Mouse (Mus musculus) kidney, embryonic 14.5 days (tissue): ENCODE results near the gene Ctsll3. TPM values are rescaled to one million over a fixed set of nuclear protein-coding genes. Genes with fewer than 3 reads are reported as not detected.

Experiments used
- ATAC-seq: fragments of 200-750 bp; cut with Nextera tagmentation; 2 replicates; pipeline ENCODE4 v1.8.0; 2017; ENCODE audit warnings: moderate number of reproducible peaks, mild to moderate bottlenecking, moderate TSS enrichment, moderate library complexity; ENCODE audit not compliant: low FRiP score, low TSS enrichment
- H3K27ac ChIP-seq: fragments of 300-500 bp; sonication (generic); 2 replicates; pipeline ENCODE4 v1.5.1; 2014; ENCODE audit warnings: low read depth, mild to moderate bottlenecking, low read length, moderate library complexity, mixed read lengths
- H3K27me3 ChIP-seq: fragments of 300-500 bp; sonication (generic); 2 replicates; pipeline ENCODE4 v1.6.1; 2014; ENCODE audit warnings: mild to moderate bottlenecking, low read length; ENCODE audit not compliant: control insufficient read depth, insufficient read depth
- H3K36me3 ChIP-seq: fragments of 300-500 bp; sonication (generic); 2 replicates; pipeline ENCODE4 v1.6.1; 2014; ENCODE audit warnings: low read length, mixed read lengths; ENCODE audit not compliant: control insufficient read depth, insufficient read depth
- H3K4me1 ChIP-seq: fragments of 300-500 bp; sonication (generic); 2 replicates; pipeline ENCODE4 v1.6.1; 2014; ENCODE audit warnings: low read length, mixed read lengths; ENCODE audit not compliant: control insufficient read depth, insufficient read depth
- H3K4me2 ChIP-seq: fragments of 300-500 bp; sonication (generic); replicated peaks from 2 replicates; pipeline ENCODE4 v1.6.1; 2014; ENCODE audit warnings: low read depth, mild to moderate bottlenecking, low read length
- H3K4me3 ChIP-seq: fragments of 300-500 bp; sonication (generic); 2 replicates; pipeline ENCODE4 v1.5.1; 2014; ENCODE audit warnings: mild to moderate bottlenecking, low read length
- H3K9ac ChIP-seq: fragments of 300-500 bp; sonication (generic); 2 replicates; pipeline ENCODE4 v1.6.1; 2014; ENCODE audit warnings: low read depth, mild to moderate bottlenecking, low read length, moderate library complexity
- H3K9me3 ChIP-seq: fragments of 300-500 bp; sonication (generic); 2 replicates; pipeline ENCODE4 v1.6.1; 2016; ENCODE audit warnings: low read length; ENCODE audit not compliant: control insufficient read depth
- WGBS: fragments of 180-500 bp; shearing (Covaris S2); extraction: QIAGEN DNeasy Blood & Tissue Kit; methylation state at CpG from one replicate; pipeline ENCODE4 v1.1.7; 2014; 5-methylcytosine and 5-hydroxymethylcytosine counted together
- polyA plus RNA-seq: library from polyadenylated mRNA; unstranded; fragments of >200 nt; fragmentation: Nextera tagmentation; extraction: Ambion mirVana; gene quantifications from 2 replicates; pipeline ENCODE4 v1.2.1, GENCODE M21; 2014

The Ctsll3 gene
- polyA plus RNA-seq, 1 experiment from 2014 or later: not detected

GRCm38 (mm10) chr13:60812768-60813167 is 10.1 kb upstream of the Ctsll3 start:
- no peaks in the 10 kb centered on the region for H3K9me3 ChIP-seq
- WGBS: 88% methylated on average over 6 of the region's 6 CpGs

GRCm38 (mm10) chr13:60809690-60810089 is 7.0 kb upstream of the Ctsll3 start:
- no peak overlapping the region for H3K4me3 ChIP-seq
- 76% methylated on average over 2 of the region's 2 CpGs for WGBS

More at GRCm38 (mm10) chr13:60812768-60813167, 10.1 kb upstream of the Ctsll3 start:
- Histone ChIP-seq H3K4me2 (no peak overlapping the region), H3K9ac (no peak overlapping the region), H3K4me1 (no peaks in the 10 kb centered on the region), H3K27me3 (no peaks in the 10 kb centered on the region), H3K27ac (no peak overlapping the region), H3K4me3 (no peak overlapping the region), H3K36me3 (no peaks in the 10 kb centered on the region)
- ATAC-seq: no peak

GRCm38 (mm10) chr13:60789466-60789865 is 13.2 kb downstream of the Ctsll3 start:
- 92% methylated on average over 1 of the region's 1 CpGs for WGBS
- Histone ChIP-seq H3K27ac (no peak overlapping the region), H3K4me1 (no peaks in the 10 kb centered on the region), H3K36me3 (no peaks in the 10 kb centered on the region), H3K9ac (no peak overlapping the region), H3K9me3 (no peaks in the 10 kb centered on the region), H3K4me2 (no peak overlapping the region), H3K4me3 (no peak overlapping the region), H3K27me3 (no peaks in the 10 kb centered on the region)
- no peak for ATAC-seq

More at GRCm38 (mm10) chr13:60809690-60810089, 7.0 kb upstream of the Ctsll3 start:
- H3K36me3 ChIP-seq: no peaks in the 10 kb centered on the region
- no peak overlapping the region for H3K9ac ChIP-seq
- H3K4me1 ChIP-seq: no peaks in the 10 kb centered on the region
- no peak overlapping the region for H3K27ac ChIP-seq
- H3K27me3 ChIP-seq: no peaks in the 10 kb centered on the region
- H3K9me3 ChIP-seq: no peaks in the 10 kb centered on the region
- no peak overlapping the region for H3K4me2 ChIP-seq
- no peak for ATAC-seq

GRCm38 (mm10) chr13:60786264-60786663 is 16.4 kb downstream of the Ctsll3 start, which contains the start of gene BC051665:
Gene BC051665, minus strand, starts transcription at chr13:60786364.
- H3K27ac ChIP-seq: no peak within 1 kb of the TSS
- no peak within 1 kb of the TSS for H3K9ac ChIP-seq
- H3K4me3 ChIP-seq: no peak within 1 kb of the TSS
- no peaks in the 10 kb centered on the region for H3K4me1 ChIP-seq
- no peaks in the 10 kb centered on the region for H3K9me3 ChIP-seq
- H3K36me3 ChIP-seq: no peaks in the 10 kb centered on the region
- ATAC-seq: no peak
- H3K27me3 ChIP-seq: no peaks in the 10 kb centered on the region
- H3K4me2 ChIP-seq: no peak within 1 kb of the TSS

GRCm38 (mm10) chr13:60783301-60783700 is 19.3 kb downstream of the Ctsll3 start:
- H3K9me3 ChIP-seq: no peaks in the 10 kb centered on the region
- no peak overlapping the region for H3K9ac ChIP-seq
- no peaks in the 10 kb centered on the region for H3K36me3 ChIP-seq
- WGBS: 90% methylated on average over 7 of the region's 7 CpGs
- H3K27me3 ChIP-seq: no peaks in the 10 kb centered on the region
- no peak overlapping the region for H3K27ac ChIP-seq
- H3K4me2 ChIP-seq: no peak overlapping the region
- H3K4me1 ChIP-seq: no peaks in the 10 kb centered on the region
- H3K4me3 ChIP-seq: no peak overlapping the region
- ATAC-seq: no peak

- Histone ChIP-seq H3K9ac (no peak overlapping the region), H3K4me3 (no peak overlapping the region), H3K4me2 (no peak overlapping the region), H3K27ac (no peak overlapping the region), H3K27me3 (no peaks in the 10 kb centered on the region), H3K4me1 (no peaks in the 10 kb centered on the region), H3K9me3 (no peaks in the 10 kb centered on the region), H3K36me3 (no peaks in the 10 kb centered on the region)
- ATAC-seq: 0 out of 2 replicates have a peak, but pooled peaks have one; percentile 57
- WGBS: 85% methylated on average over 3 of the region's 3 CpGs
These were observed 22.1 kb downstream of the Ctsll3 start for GRCm38 (mm10) chr13:60780534-60780933.

GRCm38 (mm10) chr13:60761161-60761560 is 41.5 kb downstream of the Ctsll3 start:
- Histone ChIP-seq H3K4me2 (no peak overlapping the region), H3K4me1 (no peaks in the 10 kb centered on the region), H3K27ac (no peak overlapping the region), H3K4me3 (no peak overlapping the region), H3K27me3 (no peaks in the 10 kb centered on the region), H3K9ac (no peak overlapping the region), H3K9me3 (no peaks in the 10 kb centered on the region), H3K36me3 (peaks cover 30% of the 10 kb centered on the region; the same call in 1 of the 2 replicates)
- WGBS: 94% methylated on average over 17 of the region's 17 CpGs
- ATAC-seq: no peak

- 92% methylated on average over 12 of the region's 12 CpGs for WGBS
- Histone ChIP-seq H3K4me3 (no peak overlapping the region), H3K4me1 (no peaks in the 10 kb centered on the region), H3K27ac (no peak overlapping the region), H3K9me3 (no peaks in the 10 kb centered on the region), H3K36me3 (peaks cover 30% of the 10 kb centered on the region; the same call in 1 of the 2 replicates), H3K27me3 (no peaks in the 10 kb centered on the region), H3K4me2 (no peak overlapping the region), H3K9ac (no peak overlapping the region)
- ATAC-seq: no peak
These were observed 42.3 kb downstream of the Ctsll3 start for GRCm38 (mm10) chr13:60760392-60760791.

- H3K9me3 ChIP-seq: no peaks in the 10 kb centered on the region
- 29% methylated on average over 6 of the region's 6 CpGs for WGBS
- H3K36me3 ChIP-seq: peaks cover 30% of the 10 kb centered on the region; the same call in 1 of the 2 replicates
- H3K4me3 ChIP-seq: no peak overlapping the region
- no peak overlapping the region for H3K27ac ChIP-seq
- no peak overlapping the region for H3K9ac ChIP-seq
- H3K4me2 ChIP-seq: no peak overlapping the region
- H3K4me1 ChIP-seq: no peaks in the 10 kb centered on the region
- no peak for ATAC-seq
- no peaks in the 10 kb centered on the region for H3K27me3 ChIP-seq
These were observed 43.5 kb downstream of the Ctsll3 start for GRCm38 (mm10) chr13:60759136-60759535.
